Mouse (Mus musculus) heart, embryonic 10.5 days (tissue): ENCODE measurements around the gene Naa38. TPM values are rescaled to one million over a fixed set of nuclear protein-coding genes. Genes with fewer than 3 reads are reported as not detected.
"Not testable (repeated sequence)": the region's sequence is repeated elsewhere in the genome, so short reads cannot be mapped to it uniquely, and the experiment has no call there.

Experiments
- DNase-seq: peaks from one replicate; pipeline ENCODE4 v3.0.0-alpha.2; 2017; ENCODE audit warnings: low spot score
- H3K27ac ChIP-seq: fragments of 300-500 bp; sonication (generic); 2 replicates; pipeline ENCODE4 v1.5.1; 2016; ENCODE audit warnings: mild to moderate bottlenecking
- H3K27me3 ChIP-seq: fragments of 300-500 bp; sonication (generic); 2 replicates; pipeline ENCODE4 v1.6.1; 2016; ENCODE audit warnings: mild to moderate bottlenecking; ENCODE audit not compliant: poor library complexity, insufficient read depth, severe bottlenecking
- H3K36me3 ChIP-seq: fragments of 300-500 bp; sonication (generic); 2 replicates; pipeline ENCODE4 v1.6.1; 2016; ENCODE audit warnings: mild to moderate bottlenecking, moderate library complexity
- H3K4me1 ChIP-seq: fragments of 300-500 bp; sonication (generic); 2 replicates; pipeline ENCODE4 v1.6.1; 2016; ENCODE audit warnings: mild to moderate bottlenecking
- H3K4me3 ChIP-seq: fragments of 300-500 bp; sonication (generic); 2 replicates; pipeline ENCODE4 v1.5.1; 2016; ENCODE audit warnings: mild to moderate bottlenecking, moderate library complexity
- H3K9me3 ChIP-seq: fragments of 300-500 bp; sonication (generic); 2 replicates; pipeline ENCODE4 v1.6.1; 2016; ENCODE audit warnings: mild to moderate bottlenecking, moderate library complexity
- WGBS: fragments of 180-500 bp; shearing (Covaris S2); methylation state at CpG from one replicate; pipeline ENCODE4 v1.1.7; 2016; 5-methylcytosine and 5-hydroxymethylcytosine counted together
- polyA plus RNA-seq: library from polyadenylated mRNA; unstranded; fragments of >200 nt; fragmentation: Nextera tagmentation; extraction: Ambion mirVana; gene quantifications from 2 replicates; pipeline ENCODE4 v1.2.1, GENCODE M21; 2016

Naa38 gene
- 158 and 165 TPM in 2 replicates for polyA plus RNA-seq

GRCm38 (mm10) chr11:69395235-69395633 lies at the start of gene Naa38, which contains the start of gene Cyb5d1:
Gene Naa38 (plus strand): TSS chr11:69395487.
Gene Cyb5d1 (minus strand): TSS chr11:69395631.
- peaks cover 45% of the 10 kb centered on the region for H3K4me1 ChIP-seq
- peaks cover 14% of the 10 kb centered on the region for H3K36me3 ChIP-seq
- H3K4me3 ChIP-seq: peak within 1 kb of the TSS; percentile 77
- DNase-seq: peak; percentile 93
- peak within 1 kb of the TSS; percentile 99 for H3K27ac ChIP-seq
- H3K27me3 ChIP-seq, H3K9me3 ChIP-seq: not testable (repeated sequence)
- under 1% methylated on average over 24 of the region's 24 CpGs for WGBS

GRCm38 (mm10) chr11:69346441-69346840 lies 48.8 kb upstream of the Naa38 start:
- Histone ChIP-seq H3K27me3 (no peaks in the 10 kb centered on the region), H3K27ac (no peak overlapping the region), H3K4me1 (no peaks in the 10 kb centered on the region), H3K4me3 (no peak overlapping the region), H3K9me3 (no peaks in the 10 kb centered on the region), H3K36me3 (peaks cover 87% of the 10 kb centered on the region)
- no peak for DNase-seq
- 81% methylated on average over 26 of the region's 26 CpGs for WGBS

DNA sequence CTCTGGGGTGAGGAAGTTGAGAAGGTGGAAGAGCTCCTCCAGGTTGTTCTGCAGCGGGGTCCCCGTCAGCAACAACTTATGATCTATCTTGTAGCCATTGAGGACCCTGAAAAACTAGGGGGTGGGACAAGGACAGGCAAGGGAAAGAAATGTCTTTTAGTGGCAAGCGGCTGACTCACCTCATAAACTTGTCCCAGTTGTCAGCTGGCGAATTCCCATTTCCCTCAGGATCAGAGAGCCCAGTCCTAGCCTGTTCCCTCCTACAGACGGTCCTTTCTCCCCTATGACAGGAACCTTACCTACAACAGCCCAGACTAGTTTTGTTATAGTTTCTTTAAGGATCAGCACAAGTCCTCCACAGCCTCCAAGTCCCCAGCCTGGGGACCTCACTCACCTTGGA lies 38.7 kb upstream of the Naa38 start:
- no peaks in the 10 kb centered on the region for H3K9me3 ChIP-seq
- no peak for DNase-seq
- H3K36me3 ChIP-seq: peaks cover 99% of the 10 kb centered on the region
- no peak overlapping the region for H3K4me3 ChIP-seq
- H3K4me1 ChIP-seq: no peaks in the 10 kb centered on the region
- H3K27ac ChIP-seq: no peak overlapping the region
- H3K27me3 ChIP-seq: no peaks in the 10 kb centered on the region
- WGBS: 84% methylated on average over 5 of the region's 5 CpGs

GRCm38 (mm10) chr11:69357690-69358089 lies 37.6 kb upstream of the Naa38 start:
- Histone ChIP-seq H3K9me3 (no peaks in the 10 kb centered on the region), H3K27ac (no peak overlapping the region), H3K27me3 (no peaks in the 10 kb centered on the region), H3K36me3 (peaks cover 98% of the 10 kb centered on the region), H3K4me3 (no peak overlapping the region), H3K4me1 (0 out of 2 replicates have a peak, but pooled peaks cover under 1% of the 10 kb centered on the region)
- 88% methylated on average over 12 of the region's 12 CpGs for WGBS
- DNase-seq: no peak

DNA sequence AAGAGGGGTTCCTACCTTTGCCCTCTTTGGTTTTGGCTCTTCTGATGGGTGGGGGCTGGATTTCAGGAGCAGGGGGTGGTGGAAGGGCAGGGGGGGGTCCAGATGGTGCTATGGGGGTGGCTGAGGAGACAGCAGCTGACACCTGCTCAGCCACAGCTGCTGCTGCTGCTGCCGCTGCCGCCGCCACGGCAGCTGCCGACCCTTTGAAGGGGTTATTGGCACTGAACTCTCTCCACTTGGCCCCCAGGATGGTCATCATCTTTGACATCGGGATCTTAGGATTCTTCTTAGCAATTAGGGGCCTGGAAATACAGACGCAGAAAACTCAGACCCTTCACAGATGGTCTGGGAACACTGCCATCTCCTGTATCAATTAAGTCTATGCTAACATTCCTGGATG lies 33.3 kb upstream of the Naa38 start:
- Histone ChIP-seq H3K9me3 (no peaks in the 10 kb centered on the region), H3K27me3 (no peaks in the 10 kb centered on the region), H3K36me3 (peaks cover 69% of the 10 kb centered on the region), H3K27ac (no peak overlapping the region), H3K4me1 (peaks cover 25% of the 10 kb centered on the region), H3K4me3 (no peak overlapping the region)
- no peak for DNase-seq
- WGBS: 79% methylated on average over 7 of the region's 7 CpGs

GRCm38 (mm10) chr11:69362479-69362878 lies 32.8 kb upstream of the Naa38 start:
- Histone ChIP-seq H3K27ac (no peak overlapping the region), H3K4me1 (peaks cover 30% of the 10 kb centered on the region), H3K4me3 (no peak overlapping the region), H3K9me3 (no peaks in the 10 kb centered on the region), H3K36me3 (peaks cover 64% of the 10 kb centered on the region), H3K27me3 (no peaks in the 10 kb centered on the region)
- DNase-seq: no peak
- 73% methylated on average over 2 of the region's 2 CpGs for WGBS

GRCm38 (mm10) chr11:69364376-69364775 lies 30.9 kb upstream of the Naa38 start:
- H3K4me1 ChIP-seq: peaks cover 41% of the 10 kb centered on the region
- H3K36me3 ChIP-seq: peaks cover 45% of the 10 kb centered on the region
- 59% methylated on average over 8 of the region's 8 CpGs for WGBS
- H3K9me3 ChIP-seq: no peaks in the 10 kb centered on the region
- H3K4me3 ChIP-seq: 0 out of 2 replicates have a peak overlapping the region, but pooled peaks have one; percentile 99
- H3K27me3 ChIP-seq: no peaks in the 10 kb centered on the region
- DNase-seq: no peak
- H3K27ac ChIP-seq: peak overlapping the region; percentile 36; the same call in 1 of the 2 replicates

DNA sequence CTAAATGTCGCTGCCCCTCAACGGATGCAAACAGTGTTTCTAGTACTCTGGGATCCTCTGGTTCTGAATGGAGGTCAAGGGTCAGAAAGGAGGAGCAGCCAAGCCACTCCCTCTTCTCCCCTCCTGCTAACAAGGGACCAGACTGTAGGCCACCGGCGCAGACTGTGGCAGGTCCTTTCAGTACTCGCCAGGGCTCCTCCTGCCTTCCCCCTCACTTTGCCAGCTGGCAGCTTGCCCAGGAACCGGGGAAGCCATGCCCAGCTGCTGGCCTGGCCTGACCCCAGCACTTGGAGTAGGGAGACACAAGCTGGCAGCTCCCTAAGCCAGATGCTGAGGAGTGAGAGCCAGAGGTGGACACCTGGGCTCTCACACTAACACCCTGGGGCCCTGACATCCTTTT lies 30.4 kb upstream of the Naa38 start:
- Histone ChIP-seq H3K27ac (peak overlapping the region; percentile 100), H3K4me3 (peak overlapping the region; percentile 99), H3K4me1 (peaks cover 41% of the 10 kb centered on the region), H3K9me3 (no peaks in the 10 kb centered on the region), H3K27me3 (no peaks in the 10 kb centered on the region), H3K36me3 (peaks cover 40% of the 10 kb centered on the region)
- 5% methylated on average over 6 of the region's 6 CpGs for WGBS
- no peak for DNase-seq

DNA sequence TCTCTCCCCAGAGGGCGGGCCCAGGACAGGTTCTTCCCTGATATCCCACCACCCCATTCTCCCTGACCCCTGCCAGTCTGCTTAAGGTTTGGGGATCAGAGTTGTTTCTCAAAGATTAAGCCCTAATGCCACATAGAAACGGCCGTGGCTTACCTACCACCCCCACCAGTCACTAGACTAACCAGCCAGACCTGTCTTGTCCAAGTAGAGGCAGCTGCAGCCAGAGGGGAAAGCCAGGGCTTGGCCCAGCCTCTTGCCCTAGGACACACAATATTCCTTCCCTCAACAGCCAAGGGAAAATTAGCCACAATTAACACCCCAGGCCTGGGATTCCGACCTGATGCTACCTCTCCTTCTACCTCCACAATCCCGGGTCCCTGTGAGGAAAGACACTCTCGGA lies 29.6 kb upstream of the Naa38 start:
- peaks cover 44% of the 10 kb centered on the region for H3K4me1 ChIP-seq
- H3K27me3 ChIP-seq: no peaks in the 10 kb centered on the region
- H3K9me3 ChIP-seq: no peaks in the 10 kb centered on the region
- no peak for DNase-seq
- 31% methylated on average over 6 of the region's 6 CpGs for WGBS
- H3K36me3 ChIP-seq: peaks cover 32% of the 10 kb centered on the region
- H3K27ac ChIP-seq: peak overlapping the region; percentile 100
- peak overlapping the region; percentile 99 for H3K4me3 ChIP-seq

GRCm38 (mm10) chr11:69366157-69366854 lies 29.0 kb upstream of the Naa38 start:
- peak; percentile 95 for DNase-seq
- H3K9me3 ChIP-seq: no peaks in the 10 kb centered on the region
- H3K4me1 ChIP-seq: peaks cover 49% of the 10 kb centered on the region
- H3K36me3 ChIP-seq: peaks cover 26% of the 10 kb centered on the region
- WGBS: 3% methylated on average over 26 of the region's 26 CpGs
- peak overlapping the region; percentile 100 for H3K27ac ChIP-seq
- H3K27me3 ChIP-seq: no peaks in the 10 kb centered on the region
- H3K4me3 ChIP-seq: peak overlapping the region; percentile 99

GRCm38 (mm10) chr11:69366855-69367615 lies 28.3 kb upstream of the Naa38 start:
- H3K27me3 ChIP-seq: no peaks in the 10 kb centered on the region
- under 1% methylated on average over 22 of the region's 22 CpGs for WGBS
- H3K36me3 ChIP-seq: peaks cover 18% of the 10 kb centered on the region
- DNase-seq: no peak
- peak overlapping the region; percentile 99 for H3K4me3 ChIP-seq
- H3K9me3 ChIP-seq: no peaks in the 10 kb centered on the region
- peak overlapping the region; percentile 100 for H3K27ac ChIP-seq
- H3K4me1 ChIP-seq: peaks cover 57% of the 10 kb centered on the region

- Histone ChIP-seq H3K4me3 (peak overlapping the region; percentile 99), H3K27ac (peak overlapping the region; percentile 100), H3K9me3 (no peaks in the 10 kb centered on the region), H3K27me3 (no peaks in the 10 kb centered on the region), H3K4me1 (peaks cover 62% of the 10 kb centered on the region), H3K36me3 (peaks cover 14% of the 10 kb centered on the region)
- WGBS: 1% methylated on average over 22 of the region's 22 CpGs
- peak; percentile 81 for DNase-seq
Observed at GRCm38 (mm10) chr11:69367616-69368355, 27.5 kb upstream of the Naa38 start.
